Mouse (Mus musculus) cerebellum, adult (tissue): ENCODE measurements at regions not wholly inside any gene's neighbourhood (a gene's known extent, or its start where the extent isn't known, plus 50 kb on each side); places are given as distances from the start of the nearest gene placed in this dataset.

Experiments used
- ATAC-seq: cut with Nextera tagmentation; 2 replicates; pipeline ENCODE4 v1.9.2; 2017; ENCODE audit warnings: mild to moderate bottlenecking, moderate library complexity, mixed read lengths; ENCODE audit not compliant: insufficient number of reproducible peaks, low FRiP score, low TSS enrichment

DNA sequence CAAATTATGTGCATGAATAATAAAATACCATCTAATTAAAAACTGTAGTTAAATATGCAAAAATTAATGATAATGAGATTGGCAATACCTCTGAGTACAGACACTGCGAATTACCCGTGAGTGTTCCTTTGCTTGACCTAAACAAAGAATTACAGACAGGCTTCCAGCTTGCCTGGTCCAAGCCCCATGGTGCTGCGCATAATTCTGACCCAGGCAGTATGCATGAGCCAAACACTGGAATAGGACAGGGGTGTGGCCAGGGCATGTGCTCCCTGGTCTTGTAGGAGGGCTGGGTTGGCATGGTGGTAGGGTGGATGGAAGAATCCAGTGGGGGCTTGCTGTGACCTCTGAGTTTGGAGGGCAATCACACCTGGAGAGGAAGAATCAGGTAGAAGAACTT lies 172.8 kb upstream of the Irx3 start:
- ATAC-seq: no peak

DNA sequence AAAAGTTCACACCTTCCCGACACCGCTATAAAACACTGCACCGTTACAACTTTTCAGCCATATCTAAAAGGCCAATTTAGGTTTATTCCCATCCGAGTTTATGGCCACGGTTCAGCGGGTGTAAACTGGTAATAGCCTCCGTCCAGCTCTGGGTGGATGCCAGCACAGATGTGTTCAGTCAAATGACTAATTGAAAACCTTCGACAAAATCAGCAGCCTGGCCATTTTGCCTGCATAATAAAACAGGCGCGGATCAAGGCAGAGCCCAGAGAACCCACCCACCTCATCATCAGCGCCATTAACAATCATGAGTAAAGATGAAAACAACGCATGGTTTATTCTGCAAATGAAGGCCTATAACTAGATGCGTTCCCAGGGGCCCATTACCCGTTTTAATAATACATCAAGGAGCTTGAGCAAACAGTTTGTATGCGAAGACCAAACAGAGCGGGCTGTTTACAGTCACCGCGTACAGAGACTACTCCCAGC lies 172.1 kb upstream of the Irx3 start:
- no peak for ATAC-seq

DNA sequence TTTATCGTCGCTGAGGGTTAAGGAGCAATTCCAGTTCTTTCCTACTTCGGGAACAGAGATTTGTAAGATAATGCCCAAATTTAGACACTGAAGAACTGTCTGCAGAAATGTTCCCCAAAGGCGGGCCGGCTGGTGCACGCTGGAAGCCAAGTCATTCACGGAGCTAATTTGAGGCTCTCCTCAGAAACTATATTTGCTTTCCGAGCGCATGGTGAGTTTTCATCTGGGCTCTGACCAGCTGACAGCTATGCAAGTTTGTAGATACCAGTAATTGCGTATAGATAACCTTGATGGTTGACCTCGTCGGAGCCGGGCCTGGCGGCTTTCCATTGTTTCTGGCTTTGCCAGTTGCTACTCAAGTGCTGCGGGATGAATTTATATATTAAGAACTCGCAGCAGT lies 165.5 kb upstream of the Irx3 start:
- no peak for ATAC-seq

DNA sequence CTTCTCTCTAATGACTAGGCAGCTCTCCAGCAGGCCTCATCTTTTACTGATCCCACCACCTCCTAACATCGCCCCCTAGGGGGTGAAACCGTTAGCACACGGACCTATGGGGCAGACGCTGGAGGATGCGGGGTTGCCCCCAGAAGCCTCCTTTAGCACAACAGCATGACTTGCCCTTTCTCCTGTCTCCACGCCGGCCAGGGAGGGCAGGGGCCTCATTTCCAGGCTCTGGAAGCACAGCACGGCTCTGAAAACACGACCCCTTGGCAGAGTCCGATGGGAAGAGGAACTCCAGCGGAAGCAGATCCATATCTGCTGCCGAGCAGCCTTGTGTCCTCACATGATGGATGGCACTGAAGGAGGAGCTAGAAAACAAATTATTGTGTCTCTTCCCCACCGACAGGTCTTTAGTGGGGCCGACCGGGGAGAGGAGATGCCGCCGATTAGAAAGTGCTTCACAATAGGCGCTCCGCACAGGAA lies 165.1 kb upstream of the Irx3 start:
- ATAC-seq: no peak

DNA sequence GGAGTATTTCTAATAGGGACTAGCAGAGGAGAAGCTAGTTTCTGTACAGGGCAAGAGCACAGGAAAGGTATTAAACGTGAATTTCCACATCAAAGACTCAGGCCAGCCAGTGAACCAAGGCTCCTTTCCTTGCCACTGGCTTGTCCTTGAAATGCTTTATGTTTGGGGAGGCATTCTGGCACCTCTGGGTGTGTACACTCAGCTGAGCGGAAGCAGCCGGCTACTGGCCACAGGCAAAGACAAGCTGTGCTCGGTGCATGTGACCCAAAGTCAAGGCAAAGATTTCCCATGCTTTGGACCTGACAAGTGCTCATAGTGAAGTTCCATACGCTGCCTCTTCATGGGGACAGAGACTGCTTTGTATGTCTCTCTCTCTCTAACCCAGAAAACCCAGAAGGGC lies 159.8 kb upstream of the Irx3 start:
- ATAC-seq: no peak

DNA sequence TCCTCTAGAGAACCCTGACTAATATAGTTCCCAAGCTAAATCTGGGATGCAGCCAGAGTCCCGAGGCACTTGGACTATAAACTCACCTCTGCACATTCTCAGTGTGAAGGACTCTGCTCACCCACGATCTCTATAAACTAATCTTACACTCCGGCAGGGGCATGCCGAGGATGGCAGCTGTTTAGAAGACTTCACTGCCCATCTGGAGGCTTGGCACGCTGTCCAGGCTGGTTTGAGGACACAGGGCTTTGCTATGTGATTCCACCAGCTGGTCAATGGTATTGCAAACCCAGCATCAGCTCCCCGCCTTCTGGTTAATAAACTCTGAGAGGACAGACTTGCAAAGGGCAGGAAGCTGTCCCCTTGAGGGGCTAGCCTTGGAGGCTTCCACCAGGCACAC lies 153.3 kb upstream of the Irx3 start:
- ATAC-seq: no peak

DNA sequence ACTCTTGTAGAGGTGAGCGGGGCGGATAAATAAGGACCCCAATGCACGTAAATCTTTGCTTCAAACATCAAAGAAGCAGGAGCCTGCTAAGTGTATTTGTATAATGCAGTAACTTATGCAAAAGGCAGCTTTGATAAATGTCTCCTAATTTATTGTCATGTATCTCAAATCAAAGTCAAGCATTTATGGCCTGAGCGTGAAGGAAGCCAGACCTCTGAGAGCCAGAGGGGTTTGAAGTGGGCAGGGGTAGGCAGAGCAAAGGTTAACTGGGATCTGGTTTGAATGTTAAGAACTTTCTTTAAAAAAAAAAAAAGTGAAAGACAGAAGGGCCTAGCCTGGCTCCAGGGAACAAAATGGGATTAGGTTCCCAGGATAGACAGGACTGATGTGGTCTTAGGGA lies 151.1 kb upstream of the Irx3 start:
- no peak for ATAC-seq

DNA sequence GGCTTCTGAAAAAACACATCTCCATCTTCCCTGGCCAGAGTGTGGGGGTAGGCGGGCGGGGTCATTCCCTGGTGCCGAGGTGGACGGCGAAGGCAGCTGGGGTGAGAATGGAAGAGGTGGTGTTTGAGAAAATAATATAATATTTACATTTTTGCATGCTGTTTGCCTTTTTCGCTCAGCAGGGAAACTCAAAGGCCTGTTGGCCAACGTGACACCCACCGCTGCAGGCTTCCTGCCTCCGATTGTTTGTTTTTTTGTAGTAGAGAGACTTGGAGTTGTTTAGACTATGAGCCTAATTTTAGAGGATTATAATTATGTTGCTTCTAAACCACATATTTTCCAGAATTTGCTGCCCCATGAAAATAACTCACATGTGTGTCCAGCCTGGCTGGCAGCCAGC lies 147.2 kb upstream of the Irx3 start:
- ATAC-seq: no peak

DNA sequence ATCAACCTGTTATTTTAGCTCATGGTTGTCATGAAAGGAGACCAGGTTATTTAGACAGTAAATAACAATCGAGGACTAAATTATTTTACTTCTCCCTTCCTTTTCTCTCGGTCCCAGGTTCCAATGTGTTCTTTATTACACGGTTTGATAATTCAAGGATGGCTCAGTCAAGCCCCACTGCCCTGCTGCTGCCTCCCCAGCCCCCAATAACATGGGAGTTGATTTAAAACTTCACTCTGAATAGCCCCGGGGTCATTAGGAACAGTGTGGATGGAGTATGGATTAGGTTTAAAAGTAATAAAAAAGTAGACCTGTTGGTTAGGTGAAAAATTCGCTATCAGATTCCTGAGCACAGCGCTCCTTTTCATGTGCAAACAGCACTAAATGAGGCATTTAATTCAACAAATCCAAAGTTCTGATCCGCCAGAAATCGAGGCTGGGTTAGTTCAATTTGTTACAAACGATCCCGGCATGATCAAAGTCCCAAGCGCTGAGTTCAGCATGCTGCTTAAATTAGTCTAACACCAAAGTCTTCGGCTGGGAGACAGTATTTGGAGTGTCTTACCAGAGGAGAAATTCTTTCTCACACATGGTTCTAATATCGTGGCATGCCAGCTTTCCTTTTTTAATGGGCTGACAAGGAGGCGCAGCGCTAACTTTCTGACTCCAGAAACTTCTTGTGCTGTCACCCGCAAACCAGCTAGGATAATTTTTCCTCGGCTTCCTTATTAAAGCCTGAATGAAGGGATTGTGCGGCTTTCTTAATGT lies 146.5 kb upstream of the Irx3 start:
- no peak for ATAC-seq

DNA sequence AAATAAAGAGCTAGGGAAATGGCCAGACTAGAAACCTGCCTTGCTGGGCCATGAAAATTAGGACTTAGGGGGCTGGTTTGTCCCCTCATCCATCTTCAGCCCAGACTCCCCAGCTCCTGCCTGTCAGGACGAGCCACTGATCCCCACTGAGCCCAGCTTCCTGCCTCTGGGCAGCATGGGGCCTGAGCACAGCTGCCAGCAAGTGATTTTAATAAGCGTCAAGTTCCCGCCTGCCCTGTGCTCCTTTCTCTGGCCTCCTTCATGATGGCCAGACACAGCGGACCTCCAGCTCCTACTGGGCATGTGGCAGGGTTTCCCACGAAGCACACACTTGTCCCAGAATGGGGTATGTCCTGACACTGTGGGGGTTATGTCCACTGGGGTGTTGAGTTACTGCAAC lies 139.1 kb upstream of the Irx3 start:
- no peak for ATAC-seq

DNA sequence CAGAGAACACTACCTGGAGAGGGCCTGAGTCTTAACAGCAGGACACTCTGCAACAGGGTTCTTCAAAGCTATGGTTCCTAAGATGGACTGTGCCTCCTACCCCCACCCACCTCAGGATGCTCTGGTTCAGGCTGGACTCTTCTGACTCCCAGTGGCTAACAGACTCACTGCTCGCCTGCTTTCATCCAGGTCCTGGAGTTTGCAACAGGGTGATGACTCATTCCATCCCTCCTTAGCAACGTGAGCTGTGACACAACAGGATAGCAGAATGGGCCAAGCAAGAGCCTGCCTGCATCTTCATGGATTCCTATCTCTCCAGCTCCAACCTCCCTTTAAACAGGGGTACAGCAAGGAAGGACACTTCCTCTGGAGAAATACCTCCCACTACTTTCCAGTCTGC lies 135.4 kb upstream of the Irx3 start:
- ATAC-seq: no peak

DNA sequence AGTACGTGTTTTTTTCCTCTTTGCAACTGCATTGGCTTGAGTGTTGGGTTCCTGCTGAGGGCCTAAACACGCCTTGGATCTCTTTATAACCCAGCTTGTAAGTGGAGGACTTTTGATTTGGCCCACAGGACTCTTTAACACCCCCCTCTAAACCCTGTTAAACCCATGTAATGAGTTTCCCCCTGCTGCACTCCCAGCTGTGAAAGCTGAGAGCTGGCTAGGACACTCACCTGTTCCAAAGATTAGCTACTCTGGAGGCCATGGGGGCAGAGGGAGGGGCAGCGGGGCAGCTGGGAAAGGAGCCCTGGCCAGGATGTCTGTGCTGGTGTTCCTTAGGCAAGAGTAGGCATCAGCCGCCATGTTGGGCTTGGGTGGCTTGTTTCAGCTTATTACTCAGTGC lies 128.7 kb upstream of the Irx3 start:
- ATAC-seq: no peak

DNA sequence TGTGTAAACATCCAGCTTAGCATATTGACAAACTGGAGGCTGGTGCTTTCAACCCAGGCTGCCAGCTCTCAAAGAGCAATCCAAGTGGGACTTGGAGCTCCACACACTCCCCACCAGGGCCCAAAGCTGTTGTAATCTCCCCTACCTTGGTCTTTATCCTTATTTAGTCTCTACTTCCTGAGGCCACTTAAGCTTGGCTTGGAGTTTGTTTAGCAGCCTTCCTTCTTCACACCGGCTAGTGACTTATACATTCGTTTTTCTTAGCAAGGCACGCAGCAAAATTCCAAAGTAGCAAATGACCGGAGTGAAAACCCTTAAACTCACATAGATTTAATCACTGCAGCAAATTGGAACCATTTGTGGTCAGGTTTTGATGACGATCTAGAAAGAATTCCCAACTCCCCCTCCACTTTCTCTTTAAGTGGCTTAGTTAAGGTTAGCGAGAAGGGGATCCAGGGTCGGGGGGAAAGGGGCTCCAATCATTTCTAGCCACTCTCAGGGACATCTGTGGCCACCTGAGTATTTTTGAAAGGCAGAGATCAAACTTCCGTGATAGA lies 124.2 kb upstream of the Irx3 start:
- no peak for ATAC-seq

DNA sequence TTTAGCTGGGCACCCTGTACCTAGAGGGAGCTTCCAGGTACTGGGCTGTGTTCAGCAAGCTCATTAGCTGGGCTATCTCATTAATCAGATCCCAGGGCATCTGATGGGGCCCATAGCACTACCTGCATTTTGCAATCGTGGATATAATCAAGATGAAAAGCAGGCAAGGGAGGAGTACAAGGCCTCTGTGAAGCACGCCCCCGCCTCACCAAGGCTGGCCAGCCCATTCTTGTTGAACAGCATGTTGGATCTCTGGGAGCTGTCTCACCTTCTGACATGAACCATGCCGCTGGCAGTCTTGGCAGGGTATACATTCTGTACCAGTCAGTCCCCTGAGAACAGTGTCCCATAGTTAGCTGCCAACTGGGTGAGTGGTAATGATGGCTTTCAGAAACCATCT lies 122.3 kb upstream of the Irx3 start:
- ATAC-seq: no peak

DNA sequence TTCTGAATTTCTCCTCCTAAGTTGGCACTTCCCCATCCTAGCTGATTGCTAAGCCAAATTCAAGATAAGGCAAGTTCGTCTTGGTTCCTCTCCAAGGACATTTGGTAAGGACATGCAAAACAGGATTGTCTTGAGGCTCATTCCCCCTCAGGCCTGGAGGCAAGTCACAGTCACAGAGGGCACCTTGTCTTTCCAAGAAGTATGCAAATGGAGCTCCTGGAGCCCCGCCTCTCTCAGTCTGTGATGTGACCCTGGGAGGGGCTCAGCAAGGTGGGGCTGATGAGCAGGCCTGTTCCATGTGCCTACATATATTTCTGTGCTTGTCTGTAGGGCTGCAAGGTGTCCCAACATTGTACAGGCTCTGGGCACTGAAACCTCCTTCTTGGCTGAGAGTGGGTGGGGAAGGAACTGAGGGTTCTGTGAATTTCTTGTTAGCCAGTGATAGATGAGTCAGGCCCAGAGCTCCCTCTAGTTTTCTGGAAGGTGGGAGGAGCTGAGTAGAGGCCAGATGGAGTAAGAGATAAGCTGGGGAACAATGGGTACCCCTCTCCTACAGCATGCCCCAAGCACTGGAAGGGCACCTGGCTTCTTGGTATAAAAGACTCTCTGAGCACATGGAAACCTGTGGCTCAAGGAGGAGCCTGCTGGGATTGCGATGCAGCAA lies 120.5 kb upstream of the Irx3 start:
- ATAC-seq: no peak

DNA sequence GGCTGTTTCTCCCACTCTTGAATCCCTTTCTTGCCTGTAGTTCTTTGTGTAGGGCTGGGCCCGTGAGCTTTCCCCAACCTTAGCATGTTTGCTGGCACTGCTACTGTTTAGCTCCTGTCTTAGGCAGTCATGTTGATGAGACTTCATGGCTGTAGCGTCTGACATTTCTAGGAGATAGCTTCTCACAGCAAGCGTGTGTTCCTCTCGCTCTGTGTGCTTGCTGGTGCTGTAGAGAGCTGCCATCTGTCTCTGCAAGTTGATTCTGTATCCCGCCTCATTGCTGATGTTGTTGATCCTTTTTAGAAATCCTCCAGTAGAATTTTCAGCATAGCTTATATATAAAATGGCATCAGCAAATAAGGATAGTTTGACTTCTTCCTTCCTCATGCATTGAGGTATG lies 116.0 kb upstream of the Irx3 start:
- ATAC-seq: no peak

DNA sequence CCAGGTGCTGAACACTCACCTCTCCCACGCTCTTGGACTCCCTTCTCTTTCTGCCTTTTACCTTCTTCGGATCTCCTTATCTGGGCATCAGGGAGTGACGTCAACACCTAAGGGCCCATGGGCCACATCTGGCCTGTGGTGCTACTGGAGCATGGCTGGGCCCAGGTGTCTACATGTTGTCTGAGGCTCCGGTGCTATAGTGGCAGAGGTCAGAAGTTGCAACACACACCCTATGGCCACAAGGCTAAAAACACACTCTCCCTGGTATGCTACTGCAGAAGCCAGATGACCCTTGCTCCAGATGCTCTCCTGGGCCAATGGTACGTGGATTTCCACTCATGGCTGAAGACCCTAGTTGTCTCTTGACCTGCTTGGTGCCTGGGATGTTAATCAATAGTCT lies 112.1 kb upstream of the Irx3 start:
- ATAC-seq: no peak

DNA sequence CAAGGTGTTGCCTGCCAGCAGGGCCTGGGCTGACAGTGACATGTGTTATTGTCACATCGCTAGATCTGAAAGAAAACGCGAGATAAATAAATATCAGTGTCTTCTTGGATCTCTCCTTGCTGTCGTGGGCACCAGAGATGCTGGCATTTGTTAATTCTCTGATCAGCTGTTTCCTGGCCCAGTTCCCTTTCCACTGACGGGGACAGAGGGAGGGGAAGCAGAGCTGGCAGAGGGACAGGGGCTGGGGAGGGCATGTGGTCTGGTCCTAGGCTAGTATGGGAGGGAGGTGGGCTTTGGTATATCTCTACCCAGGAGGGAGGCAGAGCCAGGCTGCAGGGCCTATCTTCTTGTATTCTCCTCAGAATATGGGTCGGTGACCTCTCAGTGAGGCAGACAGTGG lies 111.3 kb upstream of the Irx3 start:
- ATAC-seq: no peak

DNA sequence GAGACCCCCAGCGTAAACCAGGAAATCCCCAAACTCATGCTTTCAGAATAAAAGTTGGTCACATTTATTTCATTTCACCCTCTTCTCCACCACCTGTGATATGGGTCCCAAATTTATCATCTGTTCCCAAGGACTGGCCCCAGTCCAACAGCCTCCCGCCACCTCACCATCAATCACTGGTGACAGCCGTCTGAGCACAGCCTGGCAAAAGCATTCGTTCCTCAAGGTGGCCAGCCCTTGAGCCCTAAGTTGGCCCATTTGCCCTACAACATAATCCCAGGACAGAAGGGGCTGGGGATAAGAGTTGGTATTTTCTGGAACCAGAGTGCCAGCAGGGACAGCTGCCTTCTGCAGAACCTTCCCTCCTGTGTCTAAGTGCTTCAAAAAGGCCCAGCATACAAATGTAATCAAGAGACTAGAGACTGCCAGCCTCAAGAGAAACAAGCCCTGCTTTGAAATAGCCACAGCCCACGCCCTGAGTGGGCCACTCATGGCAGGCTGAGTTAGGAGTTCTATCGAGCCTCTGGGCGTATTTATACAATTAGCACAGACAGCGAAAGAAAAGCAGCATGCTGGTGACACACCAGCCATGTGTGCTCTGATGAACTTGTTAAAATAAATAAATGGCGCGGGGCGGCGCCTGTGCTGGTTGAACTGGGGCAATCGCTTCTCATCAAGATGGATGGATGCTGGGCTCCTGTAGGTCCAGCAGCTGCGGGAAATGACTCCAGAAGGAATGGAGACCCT lies 107.9 kb upstream of the Irx3 start:
- ATAC-seq: no peak

DNA sequence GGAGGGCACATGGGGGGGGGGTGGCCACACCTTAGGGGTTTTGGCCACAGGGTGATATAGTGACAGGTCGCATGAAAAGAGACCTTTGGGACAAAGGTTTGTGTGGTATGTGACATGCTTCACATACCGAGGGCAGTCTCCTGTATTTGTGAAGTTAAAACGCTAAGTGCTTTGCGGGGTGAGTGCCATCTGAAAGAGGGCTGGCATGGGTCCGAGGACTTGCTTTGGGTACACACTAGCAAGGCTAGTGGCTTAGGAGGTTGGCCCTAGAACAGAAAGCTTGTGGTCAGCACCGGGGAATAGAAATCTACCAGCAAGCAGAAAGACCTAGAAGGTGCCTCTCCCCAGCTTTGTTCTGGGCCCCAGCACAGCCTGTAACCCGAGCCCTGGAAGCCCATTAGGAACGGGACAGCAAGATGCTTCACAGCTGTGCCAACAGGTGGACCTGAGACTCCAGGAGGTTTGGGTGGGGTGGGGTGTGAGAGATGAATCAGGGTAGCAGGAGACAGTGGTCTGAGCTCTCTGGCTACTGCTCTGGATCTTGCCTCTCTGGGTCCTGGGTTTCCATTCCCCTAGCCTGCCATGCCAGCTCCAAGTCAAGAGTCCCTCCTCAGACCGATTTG lies 107.0 kb upstream of the Irx3 start:
- no peak for ATAC-seq

DNA sequence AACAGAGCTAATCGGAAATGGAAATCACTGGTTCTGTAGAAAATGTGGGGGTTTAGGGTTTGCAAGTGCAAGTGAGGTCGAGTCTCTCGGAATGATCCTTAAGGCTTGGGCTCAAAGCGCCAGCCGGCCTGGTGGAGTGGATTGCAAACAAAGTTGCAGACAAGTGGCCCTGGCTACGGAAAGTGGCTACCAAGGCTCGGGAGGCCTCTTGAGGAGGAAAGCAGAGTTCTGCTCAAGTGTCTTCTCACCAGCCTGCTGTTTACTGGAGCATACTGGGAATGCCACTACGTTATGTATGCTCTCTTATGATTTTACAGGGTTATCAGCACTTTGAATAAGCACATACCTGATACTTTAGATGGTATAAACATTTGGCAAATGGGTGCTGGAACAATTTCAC lies 105.3 kb upstream of the Irx3 start:
- no peak for ATAC-seq
